Comparison of ENCODE assay signal across 21 mouse cellular contexts in the genomic region with DNA sequence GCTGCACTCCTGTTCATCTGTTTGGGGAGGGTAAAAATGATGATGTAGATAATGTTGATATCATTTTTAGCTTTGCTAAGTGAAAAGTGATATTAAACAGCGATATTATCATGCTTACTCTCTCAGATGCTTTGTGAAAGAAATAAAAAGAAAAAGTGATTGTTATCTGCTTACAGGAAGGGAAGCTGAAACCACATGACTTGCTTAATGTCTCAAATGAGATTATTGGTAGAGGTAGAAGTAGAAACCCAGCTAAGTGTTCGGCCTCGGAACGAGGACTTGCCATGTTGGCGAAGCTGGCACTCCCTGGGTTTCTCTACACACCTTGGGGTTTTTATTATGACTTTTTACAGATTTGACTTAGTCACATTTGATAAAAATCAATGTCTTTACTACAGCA.
"Had no signal": no experiment of that assay in that cellular context is flagged by ENCODE, and none has a peak within 500 bp of the region (broad histone marks: within the 10 kb centered on the region; RNA-seq: fewer than 3 reads in every experiment).

No protein-coding gene starts in this region.

- H3K27ac ChIP-seq: kidney, postnatal 0 days; left cerebral cortex, adult 2 months; limb, embryonic 12.5 days; limb, embryonic 15.5 days; liver, embryonic 12.5 days; liver, embryonic 15.5 days; lung, embryonic 15.5 days; macrophage; midbrain, embryonic 12.5 days; midbrain, embryonic 15.5 days; neural tube, embryonic 13.5 days; stomach, embryonic 15.5 days had no signal

- H3K4me3 ChIP-seq: left cerebral cortex, adult 2 months; limb, embryonic 12.5 days; limb, embryonic 15.5 days; liver, embryonic 12.5 days; liver, embryonic 15.5 days; lung, embryonic 15.5 days; midbrain, embryonic 12.5 days; midbrain, embryonic 15.5 days; neural tube, embryonic 13.5 days; stomach, embryonic 15.5 days had no signal

- ATAC-seq: liver, embryonic 12.5 days; midbrain, embryonic 15.5 days had no signal

- DNase-seq: kidney, adult 2 months; kidney, postnatal 36 days; layer of hippocampus, postnatal 36 days; lung, adult 18-20 months; lung, postnatal 10 days; retina, postnatal 1 day; right cerebral cortex, postnatal 25 days; spleen, adult 18-20 months; thymus, postnatal 25 days had no signal
